In the genomic region with DNA sequence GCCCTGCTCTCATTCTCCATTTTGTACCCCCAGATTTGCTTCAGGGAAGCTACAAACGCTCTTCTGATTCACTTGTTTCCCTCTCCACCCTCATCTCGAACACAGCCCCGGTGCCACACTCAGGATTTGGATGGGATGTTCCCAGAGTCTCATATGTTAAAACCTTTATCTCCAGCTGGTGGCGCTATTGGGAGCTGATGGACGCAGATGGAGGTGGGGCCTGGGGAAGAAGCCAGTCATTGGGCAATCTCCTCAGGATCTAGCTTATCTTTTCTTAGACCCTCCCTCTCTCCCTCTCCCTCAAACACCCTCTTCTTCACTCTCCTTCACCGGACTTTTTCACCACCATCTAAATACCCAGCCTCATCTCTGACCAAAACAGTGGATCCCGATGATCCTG, we compare ENCODE assay signal across 9 mouse cellular contexts. TPM values are rescaled to one million over a fixed set of nuclear protein-coding genes. Genes with fewer than 3 reads are reported as not detected.
DNase-seq lines count a peak whose midpoint lies in the region; ATAC-seq and TF ChIP-seq lines count a peak whose summit lies in the region.
"Had no signal": no experiment of that assay in that cellular context is flagged by ENCODE, and none has a peak within 500 bp of the region (broad histone marks: within the 10 kb centered on the region; RNA-seq: fewer than 3 reads in every experiment).

No protein-coding gene starts in this region.

- WGBS in embryonic facial prominence, embryonic 11.5 days, result 39% methylated on average over 7 of the region's 7 CpGs
- 35% methylated on average over 7 of the region's 7 CpGs for WGBS in embryonic facial prominence, embryonic 10.5 days
- WGBS in bone marrow, adult 2 months, result 35% methylated on average over 7 of the region's 7 CpGs

- peak; percentile 53 for TF ChIP-seq CTCF in bone marrow, adult 2 months (IDR thresholded peaks at IDR 0.05; ENCODE audit: control insufficient read depth, insufficient read depth, low read length)

- H3K27me3 ChIP-seq in embryonic facial prominence, embryonic 11.5 days (ENCODE audit: control insufficient read depth, insufficient read depth, low read length), result no peaks in the 10 kb centered on the region
- no peaks in the 10 kb centered on the region for H3K27me3 ChIP-seq in embryonic facial prominence, embryonic 10.5 days (replicated peaks; ENCODE audit: low read depth, poor library complexity, severe bottlenecking)

- no peaks in the 10 kb centered on the region; the same call in 1 of the 2 replicates for H3K4me1 ChIP-seq in embryonic facial prominence, embryonic 11.5 days (ENCODE audit: control insufficient read depth, insufficient read depth, low read length)
- H3K4me1 ChIP-seq in embryonic facial prominence, embryonic 10.5 days, result peaks cover 11% of the 10 kb centered on the region
- no peaks in the 10 kb centered on the region for H3K4me1 ChIP-seq in bone marrow, adult 2 months (ENCODE audit: control insufficient read depth, insufficient read depth, low read length)

- no peak overlapping the region for H3K9ac ChIP-seq in embryonic facial prominence, embryonic 11.5 days (replicated peaks; ENCODE audit: low read length)

- no peaks in the 10 kb centered on the region for H3K36me3 ChIP-seq in embryonic facial prominence, embryonic 11.5 days (replicated peaks; ENCODE audit: control insufficient read depth, insufficient read depth, low read depth, low read length)
- H3K36me3 ChIP-seq in embryonic facial prominence, embryonic 10.5 days (replicated peaks), result no peaks in the 10 kb centered on the region

- no peak for TF ChIP-seq POLR2A in bone marrow, adult 2 months (IDR thresholded peaks at IDR 0.05; ENCODE audit: borderline replicate concordance, control insufficient read depth, low read depth, low read length)

- peak; percentile 41 for DNase-seq in embryonic facial prominence, embryonic 11.5 days (ENCODE audit: low spot score)
- no peak for DNase-seq in embryonic facial prominence, embryonic 10.5 days (ENCODE audit: low spot score)
- peak; percentile 17 for DNase-seq in ovary, postnatal 14 days (ENCODE audit: low spot score)
- no peak for DNase-seq in ovary, adult 18-20 months (ENCODE audit: low spot score)
- DNase-seq in gastrocnemius, postnatal 10 days, result peak; percentile 33
- peak; percentile 28 to 69 for DNase-seq in lung, adult 18-20 months
- no peak for DNase-seq in yolk sac, embryonic 10.5 days (ENCODE audit: low spot score)

- no peak for ATAC-seq in embryonic facial prominence, embryonic 11.5 days (replicated peaks; ENCODE audit: insufficient number of reproducible peaks, low FRiP score, low TSS enrichment, low read depth)

- H3K4me2 ChIP-seq in embryonic facial prominence, embryonic 11.5 days (ENCODE audit: low read depth, low read length), result no peak overlapping the region

- H3K27ac ChIP-seq in embryonic facial prominence, embryonic 11.5 days (replicated peaks; ENCODE audit: low read depth, low read length), result no peak overlapping the region
- H3K27ac ChIP-seq in embryonic facial prominence, embryonic 10.5 days (replicated peaks), result no peak overlapping the region
- H3K27ac ChIP-seq in bone marrow, adult 2 months (ENCODE audit: control insufficient read depth, insufficient read depth, low read depth, low read length, poor library complexity), result no peak overlapping the region

- H3K9me3 ChIP-seq in embryonic facial prominence, embryonic 11.5 days (replicated peaks; ENCODE audit: control insufficient read depth, low read length), result no peaks in the 10 kb centered on the region
- no peaks in the 10 kb centered on the region for H3K9me3 ChIP-seq in embryonic facial prominence, embryonic 10.5 days

- H3K4me3 ChIP-seq in embryonic facial prominence, embryonic 11.5 days (ENCODE audit: low read depth, low read length), result no peak overlapping the region
- no peak overlapping the region for H3K4me3 ChIP-seq in embryonic facial prominence, embryonic 10.5 days
- no peak overlapping the region for H3K4me3 ChIP-seq in bone marrow, adult 2 months (replicated peaks; ENCODE audit: control insufficient read depth, low read depth, low read length)

RNA-seq across cellular contexts. Expression of a gene that starts 31.9 kb away (rescaled TPM):
- not detected in 2 replicates for polyA plus RNA-seq in embryonic facial prominence, embryonic 11.5 days (2014; fragmentation: Nextera tagmentation; extraction: Ambion mirVana)
- not detected in 2 replicates for polyA plus RNA-seq in embryonic facial prominence, embryonic 10.5 days (2016; fragmentation: Nextera tagmentation; extraction: Ambion mirVana)
- polyA plus RNA-seq in bone marrow, adult 2 months (2011; ENCODE audit: insufficient read depth, insufficient read length, low replicate concordance, missing spikeins), result not detected in 2 replicates
- 10 to 100 TPM; 14.1 to 15.6 TPM for total RNA-seq in gastrocnemius, postnatal 10 days (2021)
- polyA plus RNA-seq: heart, embryonic 14.5 days had no signal

RNA-seq across cellular contexts. Expression of a gene that starts 32.1 kb away (rescaled TPM):
- polyA plus RNA-seq in embryonic facial prominence, embryonic 11.5 days (2014; fragmentation: Nextera tagmentation; extraction: Ambion mirVana), result 1.5 TPM in 2 replicates
- 1.7 and 2.5 TPM in 2 replicates for polyA plus RNA-seq in embryonic facial prominence, embryonic 10.5 days (2016; fragmentation: Nextera tagmentation; extraction: Ambion mirVana)
- polyA plus RNA-seq in bone marrow, adult 2 months (2011; ENCODE audit: insufficient read depth, insufficient read length, low replicate concordance, missing spikeins), result not detected in 2 replicates
- 1 to 10 TPM in 1 of 2 experiments, under 1 TPM in 1; 0.82 to 1.3 TPM for total RNA-seq in gastrocnemius, postnatal 10 days (2021)

Comparison
In these comparisons a context has a peak if more than half of its experiments do, and no peak if none do; other contexts are left out.
1. DNase-seq: peak in embryonic facial prominence, embryonic 11.5 days (single experiment), ovary, postnatal 14 days (single experiment), gastrocnemius, postnatal 10 days (single experiment) and lung, adult 18-20 months (2 of 2); none in embryonic facial prominence, embryonic 10.5 days (single experiment), ovary, adult 18-20 months (single experiment) and yolk sac, embryonic 10.5 days (single experiment).